Mouse (Mus musculus): ENCODE results near the gene Mtch1. TPM values are rescaled to one million over a fixed set of nuclear protein-coding genes. Genes with fewer than 3 reads are reported as not detected.

The Mtch1 gene
- total and polyA plus RNA-seq, 3 experiments, result 66.1 to 143 (median 110) TPM

DNA sequence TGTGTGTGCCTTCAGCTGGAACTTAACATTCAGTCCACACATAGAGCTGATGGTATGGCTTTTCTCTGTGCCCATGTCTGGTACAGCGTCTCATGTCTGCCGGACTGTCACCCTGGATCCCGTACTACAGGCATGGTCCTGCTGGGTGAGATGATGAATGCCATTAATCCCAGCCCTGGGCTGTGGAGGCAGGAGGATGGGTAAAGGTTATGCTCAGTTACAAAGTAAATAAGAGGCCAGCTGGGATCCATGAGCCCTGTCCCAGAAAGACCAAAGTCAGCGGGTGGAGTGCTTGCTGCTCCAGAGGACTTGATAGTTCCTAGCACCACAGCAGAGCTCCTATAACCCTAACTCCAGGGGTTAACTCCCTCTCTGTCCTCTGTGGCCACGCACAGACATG is 51.9 kb downstream of the Mtch1 start:
- no peak overlapping the region for H3K9ac ChIP-seq (ENCODE audit: insufficient read depth, low read depth)
- no peak overlapping the region for H3K4me3 ChIP-seq (replicated peaks in 1 of 3; ENCODE audit: low read depth in 2 of 3, low read length in 2 of 3, poor library complexity in 1 of 3)
- H3K27ac ChIP-seq (ENCODE audit: insufficient read depth, low read depth), result no peak overlapping the region
- no peaks in the 10 kb centered on the region for H3K27me3 ChIP-seq (replicated peaks)
- H3K36me3 ChIP-seq (replicated peaks in 1 of 2; ENCODE audit: control insufficient read depth in 1 of 2, insufficient read depth in 1 of 2, low read length in 1 of 2), result peaks cover 56 to 88% of the 10 kb centered on the region in 2 experiments
- in situ Hi-C loops (cut with MboI; ENCODE audit: low pct_ligation_motif_present, low pct_unique_long_range_greater_than_20kb, low sequenced_read_pairs) (no loop called here), dilution Hi-C loops (cut with MboI; ENCODE audit: extremely low pct_ligation_motif_present, extremely low pct_unique_long_range_greater_than_20kb, low sequenced_read_pairs) (no loop called here)
- H3K79me2 ChIP-seq (replicated peaks; ENCODE audit: control insufficient read depth, extremely low read depth, insufficient read depth, poor library complexity, severe bottlenecking), result no peaks in the 10 kb centered on the region
- TF ChIP-seq MAX (IDR thresholded peaks at IDR 0.05; ENCODE audit: low read length) (no peak), IRF4 (IDR thresholded peaks at IDR 0.05; ENCODE audit: low read depth, low read length) (no peak), SIN3A (IDR thresholded peaks at IDR 0.05; ENCODE audit: low read length) (no peak), TBP (conservative IDR thresholded peaks at IDR 0.05; ENCODE audit: low read depth, low read length) (no peak)
- H3K4me1 ChIP-seq (ENCODE audit: control insufficient read depth in 1 of 2, insufficient read depth in 2 of 2), result peaks cover 6 to 33% of the 10 kb centered on the region in 2 experiments; a peak in 3 of 4 replicates
- DNase-seq (ENCODE audit: extremely low read depth), result no peak
- H3K9me3 ChIP-seq (replicated peaks; ENCODE audit: low read length), result peaks cover 4% of the 10 kb centered on the region
- H3K4me2 ChIP-seq (ENCODE audit: insufficient read depth, low read depth, poor library complexity, severe bottlenecking), result no peak overlapping the region

- no peaks in the 10 kb centered on the region for H3K27me3 ChIP-seq (replicated peaks)
- H3K4me1 ChIP-seq (ENCODE audit: control insufficient read depth in 1 of 2, insufficient read depth in 2 of 2), result peaks cover 8 to 41% of the 10 kb centered on the region in 2 experiments; a peak in 3 of 4 replicates
- H3K4me3 ChIP-seq (replicated peaks in 1 of 3; ENCODE audit: low read depth in 2 of 3, low read length in 2 of 3, poor library complexity in 1 of 3), result no peak overlapping the region
- H3K36me3 ChIP-seq (replicated peaks in 1 of 2; ENCODE audit: control insufficient read depth in 1 of 2, insufficient read depth in 1 of 2, low read length in 1 of 2), result peaks cover 43 to 78% of the 10 kb centered on the region in 2 experiments
- no peak overlapping the region for H3K9ac ChIP-seq (ENCODE audit: insufficient read depth, low read depth)
- H3K4me2 ChIP-seq (ENCODE audit: insufficient read depth, low read depth, poor library complexity, severe bottlenecking), result no peak overlapping the region
- H3K79me2 ChIP-seq (replicated peaks; ENCODE audit: control insufficient read depth, extremely low read depth, insufficient read depth, poor library complexity, severe bottlenecking), result no peaks in the 10 kb centered on the region
- dilution Hi-C loops (cut with MboI; ENCODE audit: extremely low pct_ligation_motif_present, extremely low pct_unique_long_range_greater_than_20kb, low sequenced_read_pairs), result no loop called here
- in situ Hi-C loops (cut with MboI; ENCODE audit: low pct_ligation_motif_present, low pct_unique_long_range_greater_than_20kb, low sequenced_read_pairs), result no loop called here
- DNase-seq (ENCODE audit: extremely low read depth), result no peak
- H3K9me3 ChIP-seq (replicated peaks; ENCODE audit: low read length), result no peaks in the 10 kb centered on the region
- H3K27ac ChIP-seq (ENCODE audit: insufficient read depth, low read depth), result no peak overlapping the region
- no peak for TF ChIP-seq ZMIZ1 (IDR thresholded peaks at IDR 0.05; ENCODE audit: low read depth, low read length)
- TF ChIP-seq NRF1 (IDR thresholded peaks at IDR 0.05; ENCODE audit: low read depth, low read length), result no peak
- TF ChIP-seq E2F4 (IDR thresholded peaks at IDR 0.05; ENCODE audit: insufficient replicate concordance, low read depth, low read length), result no peak
- TF ChIP-seq USF1 (IDR thresholded peaks at IDR 0.05; ENCODE audit: low read depth, low read length), result no peak
- no peak for TF ChIP-seq USF2 (conservative IDR thresholded peaks at IDR 0.05; ENCODE audit: low read depth, low read length)
These were observed 53.7 kb downstream of the Mtch1 start for GRCm38 (mm10) chr17:29293807-29294605.

- TF ChIP-seq ZC3H11A (IDR thresholded peaks at IDR 0.05; ENCODE audit: low read depth, low read length), result no peak
- no peak for TF ChIP-seq EP300 (IDR thresholded peaks at IDR 0.05; ENCODE audit: low read length)
- TF ChIP-seq SMC3 (IDR thresholded peaks at IDR 0.05; ENCODE audit: low read depth, low read length), result no peak
- Histone ChIP-seq H3K9ac (ENCODE audit: insufficient read depth, low read depth) (no peak overlapping the region), H3K27me3 (replicated peaks) (no peaks in the 10 kb centered on the region), H3K79me2 (replicated peaks; ENCODE audit: control insufficient read depth, extremely low read depth, insufficient read depth, poor library complexity, severe bottlenecking) (no peaks in the 10 kb centered on the region), H3K27ac (ENCODE audit: insufficient read depth, low read depth) (no peak overlapping the region), H3K9me3 (replicated peaks; ENCODE audit: low read length) (no peaks in the 10 kb centered on the region), H3K36me3 (replicated peaks in 1 of 2; ENCODE audit: control insufficient read depth in 1 of 2, insufficient read depth in 1 of 2, low read length in 1 of 2) (peaks cover 43 to 77% of the 10 kb centered on the region in 2 experiments), H3K4me1 (ENCODE audit: control insufficient read depth in 1 of 2, insufficient read depth in 2 of 2) (peaks cover 8 to 41% of the 10 kb centered on the region in 2 experiments; a peak in 3 of 4 replicates), H3K4me2 (ENCODE audit: insufficient read depth, low read depth, poor library complexity, severe bottlenecking) (no peak overlapping the region), H3K4me3 (replicated peaks in 1 of 3; ENCODE audit: low read depth in 2 of 3, low read length in 2 of 3, poor library complexity in 1 of 3) (no peak overlapping the region)
- in situ Hi-C loops (cut with MboI; ENCODE audit: low pct_ligation_motif_present, low pct_unique_long_range_greater_than_20kb, low sequenced_read_pairs) (no loop called here), dilution Hi-C loops (cut with MboI; ENCODE audit: extremely low pct_ligation_motif_present, extremely low pct_unique_long_range_greater_than_20kb, low sequenced_read_pairs) (no loop called here)
- no peak for DNase-seq (ENCODE audit: extremely low read depth)
These were observed 54.7 kb downstream of the Mtch1 start for GRCm38 (mm10) chr17:29292996-29293395.

Measured in CH12.LX (cell line).